Mouse (Mus musculus) T-helper 17 cell (primary cell): ENCODE data around the gene Sertad4.

Source experiments
- in situ Hi-C, 2 experiments: fragments of 300-600 bp; cut with MboI, MseI; formaldehyde crosslinking; loops; 1 replicate in 1 of 2; 2 replicates in 1 of 2; pipeline ENCODE4 v1.15.1; 2025; ENCODE audit warnings: high pct_unique_total_duplicates in 2 of 2

Gene Sertad4

GRCm38 (mm10) chr1:192855474-192856230 is at the start of gene Sertad4:
Gene Sertad4 (minus strand): TSS chr1:192855756.
- in situ Hi-C loops: no loop called here

DNA sequence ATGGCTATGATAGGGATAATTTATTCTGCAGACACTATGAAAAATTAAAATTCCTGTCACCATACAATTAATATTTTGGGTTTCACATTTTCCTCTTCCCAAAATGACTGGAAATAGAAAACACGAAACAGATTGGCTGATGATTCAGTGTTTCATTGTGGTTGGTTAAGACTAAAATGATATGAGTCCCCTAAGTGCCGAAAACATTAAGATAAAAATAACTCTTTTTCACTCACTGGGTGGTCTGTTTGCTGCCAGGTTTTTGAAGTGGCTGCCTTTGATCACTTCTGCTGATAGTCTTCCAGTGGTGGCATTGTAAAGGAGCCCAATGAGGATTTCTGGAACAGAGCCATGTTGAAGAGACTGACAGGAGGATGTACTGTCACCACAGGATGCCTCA is 46.0 kb upstream of the Sertad4 start:
- in situ Hi-C loops: no loop called here

GRCm38 (mm10) chr1:192900913-192901312 is 45.4 kb upstream of the Sertad4 start:
- in situ Hi-C loops: no loop called here

GRCm38 (mm10) chr1:192898742-192899141 is 43.2 kb upstream of the Sertad4 start:
- in situ Hi-C loops: no loop called here

DNA sequence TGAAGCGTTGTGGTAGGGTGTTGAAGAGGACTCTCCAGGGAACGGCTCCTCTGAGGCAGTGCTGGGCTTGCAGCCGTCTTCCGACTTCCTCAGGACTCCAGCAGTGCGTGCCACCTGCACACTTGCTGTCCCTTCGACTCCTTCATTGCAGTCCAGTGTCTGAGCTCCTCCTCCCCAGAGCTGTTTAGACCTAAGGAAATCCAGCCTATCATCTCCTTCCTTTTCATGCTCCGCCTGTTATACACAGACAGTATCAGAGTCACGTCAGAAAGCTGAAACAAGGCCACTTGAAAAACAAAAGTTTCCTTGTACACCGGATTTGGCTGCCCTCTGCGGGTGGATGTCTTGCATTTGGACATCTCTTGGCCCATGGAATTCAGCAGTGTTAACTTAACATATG is 41.7 kb upstream of the Sertad4 start:
- in situ Hi-C loops: no loop called here

DNA sequence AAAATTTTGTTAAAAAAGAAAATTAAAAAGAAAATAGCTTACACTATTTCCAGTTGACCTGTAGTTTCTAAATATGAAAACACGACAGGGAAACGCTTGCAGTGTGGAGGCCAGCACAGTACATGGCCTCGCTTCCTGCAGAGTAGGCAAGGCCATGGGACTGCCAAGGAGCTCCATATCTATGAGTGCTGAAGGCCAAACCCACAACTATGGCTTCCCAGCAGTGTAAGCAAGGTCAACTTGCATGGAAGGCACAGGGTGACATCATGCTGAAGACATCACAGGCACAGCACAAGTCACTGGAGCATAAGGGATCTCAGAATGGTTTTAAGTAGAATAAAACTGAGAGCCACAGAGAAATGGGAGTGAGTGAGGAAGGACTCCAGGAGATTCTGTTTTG is 40.5 kb upstream of the Sertad4 start:
- in situ Hi-C loops: no loop called here

DNA sequence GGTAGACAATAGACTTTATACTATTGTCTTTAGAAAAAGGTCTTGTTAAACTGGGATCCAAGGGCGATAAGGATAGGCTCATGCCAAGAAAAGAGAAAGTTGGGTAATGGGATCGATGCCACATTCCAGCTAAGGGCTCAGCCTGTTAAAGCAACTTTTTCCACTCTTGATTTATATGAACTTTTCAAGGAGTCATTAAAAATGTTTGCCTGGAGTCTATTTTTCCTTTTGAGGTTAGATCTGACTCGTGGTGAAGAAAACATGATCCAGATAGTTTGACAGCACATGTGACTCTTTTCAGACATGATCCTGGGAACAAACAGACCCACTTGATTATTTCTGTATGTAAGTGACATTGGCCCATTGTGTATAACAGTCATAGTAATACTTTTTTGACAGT is 35.2 kb upstream of the Sertad4 start:
- in situ Hi-C loops: no loop called here

DNA sequence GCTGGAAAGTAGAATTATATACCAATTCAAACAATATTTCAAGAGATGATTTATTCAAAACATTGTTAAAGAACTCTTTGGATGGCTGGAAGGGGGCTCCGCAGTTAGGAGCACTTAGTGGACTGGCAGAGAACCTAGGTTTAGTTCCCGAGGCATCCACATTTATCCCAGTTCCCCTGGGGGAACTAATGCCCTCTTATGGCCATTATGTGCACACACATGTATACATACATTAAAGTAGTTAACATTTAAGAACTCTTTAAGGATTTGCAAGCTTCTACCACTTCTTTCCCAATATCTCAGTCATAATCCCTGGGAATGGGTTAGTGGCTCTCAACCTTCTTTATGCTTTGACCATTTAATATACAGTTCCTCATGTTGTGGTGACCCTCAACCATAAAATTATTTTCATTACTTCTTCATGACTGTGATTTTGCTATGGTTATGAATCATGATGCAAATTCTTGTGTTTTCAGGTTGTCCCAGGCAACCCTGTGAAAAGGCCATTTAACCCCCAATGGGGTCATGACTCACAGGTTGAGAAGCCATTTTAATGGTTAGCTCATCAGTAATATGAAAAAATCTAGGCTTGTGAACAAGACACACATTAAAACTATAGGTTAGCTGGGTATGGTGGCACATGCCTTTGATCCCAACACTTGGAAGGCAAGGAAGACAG is 27.2 kb upstream of the Sertad4 start:
- in situ Hi-C loops: no loop called here

GRCm38 (mm10) chr1:192880130-192880529 is 24.6 kb upstream of the Sertad4 start:
- in situ Hi-C loops: no loop called here

DNA sequence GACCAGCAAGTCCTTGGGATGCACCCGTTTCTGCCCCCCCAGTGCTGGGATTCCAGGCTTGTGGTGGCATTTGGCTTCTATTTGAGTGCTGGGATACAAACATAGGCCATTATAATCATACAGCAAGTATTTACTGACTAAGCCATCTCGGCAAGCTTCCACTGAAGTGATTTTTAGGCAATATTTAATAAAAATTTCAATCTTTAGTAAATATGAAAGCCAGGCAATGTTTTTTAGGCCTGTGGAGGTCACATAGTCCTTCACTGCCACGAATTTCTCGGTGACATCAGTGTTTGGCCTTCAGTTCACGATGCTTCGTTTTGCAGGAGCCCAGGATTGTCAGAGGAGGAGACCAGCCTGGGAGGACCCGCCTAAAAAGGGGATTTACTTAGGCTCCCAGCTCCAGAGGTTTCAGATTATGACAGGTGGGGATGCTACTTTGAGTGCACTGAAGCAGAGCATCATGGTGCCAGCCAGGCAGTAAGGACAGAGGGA is 23.6 kb upstream of the Sertad4 start:
- in situ Hi-C loops: no loop called here

GRCm38 (mm10) chr1:192872841-192873240 is 17.3 kb upstream of the Sertad4 start:
- in situ Hi-C loops: no loop called here

GRCm38 (mm10) chr1:192869761-192870160 is 14.2 kb upstream of the Sertad4 start:
- in situ Hi-C loops: no loop called here

DNA sequence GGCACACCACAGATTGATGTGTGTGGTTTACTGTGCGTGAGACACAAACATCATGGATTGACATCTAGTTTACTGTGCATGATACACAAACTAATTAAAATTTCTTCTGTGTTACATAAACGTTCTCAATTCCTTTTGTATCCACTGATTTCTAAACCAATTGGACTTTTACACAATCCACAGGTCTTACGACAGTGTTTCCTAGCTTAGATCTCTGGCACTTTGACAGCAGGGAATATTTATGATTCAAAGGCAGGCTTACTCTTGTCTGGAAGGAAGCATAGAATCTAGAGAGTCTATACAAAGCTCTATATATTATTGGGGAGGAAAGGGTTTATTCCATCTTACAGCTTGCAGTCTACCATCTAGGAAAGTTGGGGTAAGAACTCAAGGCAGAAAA is 8.9 kb upstream of the Sertad4 start:
- in situ Hi-C loops: no loop called here

DNA sequence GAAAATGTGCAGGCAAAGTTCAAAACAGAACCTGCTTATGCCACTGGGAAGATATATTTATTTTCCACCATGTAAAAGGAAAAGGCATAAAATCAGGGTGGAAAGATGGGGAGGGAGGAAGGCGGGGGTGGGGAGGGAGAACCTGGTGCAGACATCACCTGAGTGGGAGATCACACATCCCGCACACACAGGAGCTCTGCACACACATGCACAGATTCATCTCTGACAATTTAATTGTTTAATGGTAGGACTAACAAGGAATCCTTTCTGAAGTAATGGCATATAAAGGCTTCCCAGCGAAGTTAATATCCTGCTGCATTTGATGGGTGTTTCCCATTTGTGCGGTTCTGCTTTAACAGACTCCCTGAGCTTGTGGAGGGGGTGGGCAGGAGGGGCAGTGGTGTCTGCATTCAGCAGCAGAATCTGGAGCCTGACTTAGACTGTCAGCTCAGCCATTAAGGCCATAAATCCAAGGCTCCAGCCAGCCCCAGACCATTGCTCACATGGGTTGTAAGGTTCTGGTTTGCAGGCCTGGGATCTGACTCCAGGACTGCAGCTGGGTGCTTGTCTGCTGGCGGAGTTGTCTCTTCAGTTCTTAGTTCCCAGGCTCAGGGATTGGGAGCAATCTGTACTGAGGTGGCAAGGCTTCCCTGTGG is 5.9 kb upstream of the Sertad4 start:
- in situ Hi-C loops: no loop called here

DNA sequence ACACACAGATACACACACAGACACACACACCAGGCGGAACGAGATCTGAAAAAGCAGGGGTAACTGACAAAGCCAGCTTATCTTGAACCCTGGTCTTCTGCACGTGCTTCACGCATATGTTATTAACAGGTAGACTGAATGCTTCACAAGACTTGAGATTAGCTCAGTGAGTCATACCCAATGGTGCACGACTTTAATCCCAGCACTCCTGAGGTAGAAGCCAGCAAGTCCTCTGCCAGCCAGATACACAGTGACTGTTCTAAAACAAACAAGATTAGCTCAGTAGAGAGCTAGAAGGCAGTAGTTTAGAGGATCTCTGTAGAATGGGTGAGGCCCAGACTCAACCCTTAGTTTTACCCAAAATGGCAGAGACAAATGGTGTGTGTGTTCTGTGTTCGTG is 4.7 kb upstream of the Sertad4 start:
- in situ Hi-C loops: no loop called here

GRCm38 (mm10) chr1:192857582-192857981 is 2.0 kb upstream of the Sertad4 start:
- in situ Hi-C loops: no loop called here

DNA sequence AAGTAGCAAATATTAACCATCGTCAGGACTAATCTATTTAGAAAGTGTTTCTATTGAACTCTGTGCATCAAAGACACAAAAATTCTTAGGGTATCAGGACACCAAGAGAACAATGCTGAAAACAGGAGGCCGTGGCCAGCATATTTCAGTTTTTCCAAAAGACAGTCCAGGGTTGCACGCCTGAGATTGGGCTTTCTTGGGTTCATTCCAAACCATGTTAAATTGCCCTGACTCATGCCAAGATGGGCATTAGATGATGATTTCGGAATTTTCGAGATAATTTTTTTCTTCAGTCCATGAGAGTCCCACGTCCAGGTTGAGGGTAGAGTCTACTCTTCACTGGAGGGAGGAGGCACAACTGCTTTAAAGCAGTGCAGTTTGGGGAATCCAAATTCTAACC is 1.4 kb upstream of the Sertad4 start:
- in situ Hi-C loops: no loop called here

- in situ Hi-C loops: no loop called here
These were observed 855 bp upstream of the Sertad4 start for GRCm38 (mm10) chr1:192856411-192856810.

GRCm38 (mm10) chr1:192854819-192855271 is 711 bp downstream of the Sertad4 start:
- in situ Hi-C loops: no loop called here

DNA sequence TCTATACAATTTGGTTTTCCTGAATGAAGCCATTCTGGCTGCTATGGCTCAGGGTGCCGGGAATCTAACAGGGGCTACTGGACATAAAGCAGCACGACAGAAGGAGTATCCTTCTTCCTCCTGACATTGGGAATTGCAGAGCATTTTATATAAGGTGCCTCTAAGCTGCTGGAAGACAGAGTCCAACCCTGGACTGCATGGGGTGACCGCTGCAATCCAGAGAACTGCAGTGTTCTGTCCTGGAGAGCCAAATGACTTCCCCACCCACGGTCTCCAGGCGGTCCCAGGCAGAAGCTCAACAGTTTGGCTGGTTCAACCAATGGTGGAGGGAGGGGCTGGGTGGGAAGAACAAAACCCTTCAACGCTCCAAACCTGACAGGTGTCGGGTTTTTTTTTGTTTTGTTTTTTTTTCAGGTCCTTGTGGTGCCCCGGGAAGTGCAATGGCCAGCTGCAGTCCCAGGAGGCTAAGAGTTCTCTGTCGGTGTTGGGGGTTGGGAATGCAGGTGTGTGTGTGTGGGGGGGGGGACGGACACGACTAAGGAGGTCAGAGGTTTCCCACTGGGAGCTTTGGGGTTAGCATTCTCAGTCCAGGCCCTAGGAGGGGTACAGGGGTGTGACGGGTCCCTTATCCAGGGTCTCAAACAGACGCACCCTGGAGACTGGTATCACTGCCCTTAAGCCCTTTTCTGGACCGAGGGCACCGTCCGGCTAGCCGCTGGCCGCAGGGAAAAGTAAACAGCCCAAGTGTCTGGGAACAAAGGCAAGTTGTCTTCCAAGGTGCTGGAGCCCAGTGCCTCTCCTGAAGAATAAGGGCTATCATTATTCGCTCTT is 1.4 kb downstream of the Sertad4 start:
- in situ Hi-C loops: no loop called here

- in situ Hi-C loops: no loop called here
These were observed 2.1 kb downstream of the Sertad4 start for GRCm38 (mm10) chr1:192853429-192853828.

- in situ Hi-C loops: no loop called here
These were observed 3.5 kb downstream of the Sertad4 start for GRCm38 (mm10) chr1:192852047-192852446.
